Mouse (Mus musculus) embryonic facial prominence, embryonic 12.5 days (tissue): Measurements from ENCODE around the gene Egfr. TPM values are rescaled to one million over a fixed set of nuclear protein-coding genes. Genes with fewer than 3 reads are reported as not detected.

ENCODE experiments used
- ATAC-seq: fragments of 200-750 bp; cut with Nextera tagmentation; 2 replicates; pipeline ENCODE4 v1.8.0; 2017; ENCODE audit not compliant: insufficient number of reproducible peaks, insufficient read depth, low FRiP score, low TSS enrichment
- H3K27ac ChIP-seq: fragments of 300-500 bp; sonication (generic); 2 replicates; pipeline ENCODE4 v1.5.1; 2016; ENCODE audit warnings: mild to moderate bottlenecking
- H3K27me3 ChIP-seq: fragments of 300-500 bp; sonication (generic); 2 replicates; pipeline ENCODE4 v1.6.1; 2016; ENCODE audit warnings: mild to moderate bottlenecking, moderate library complexity
- H3K36me3 ChIP-seq: fragments of 300-500 bp; sonication (generic); 2 replicates; pipeline ENCODE4 v1.6.1; 2016; ENCODE audit warnings: mild to moderate bottlenecking
- H3K4me1 ChIP-seq: fragments of 300-500 bp; sonication (generic); 2 replicates; pipeline ENCODE4 v1.6.1; 2016
- H3K4me2 ChIP-seq: fragments of 300-500 bp; sonication (generic); replicated peaks from 2 replicates; pipeline ENCODE4 v1.6.1; 2016; ENCODE audit warnings: mild to moderate bottlenecking, moderate library complexity
- H3K4me3 ChIP-seq: fragments of 300-500 bp; sonication (generic); 2 replicates; pipeline ENCODE4 v1.5.1; 2016; ENCODE audit warnings: mild to moderate bottlenecking
- H3K9ac ChIP-seq: fragments of 300-500 bp; sonication (generic); 2 replicates; pipeline ENCODE4 v1.6.1; 2016; ENCODE audit warnings: mild to moderate bottlenecking, moderate library complexity
- H3K9me3 ChIP-seq: fragments of 300-500 bp; sonication (generic); 2 replicates; pipeline ENCODE4 v1.6.1; 2016; ENCODE audit warnings: mild to moderate bottlenecking, moderate library complexity
- WGBS: fragments of 180-500 bp; shearing (Covaris S2); methylation state at CpG from one replicate; pipeline ENCODE4 v1.1.7; 2016; 5-methylcytosine and 5-hydroxymethylcytosine counted together
- polyA plus RNA-seq: library from polyadenylated mRNA; unstranded; fragments of >200 nt; fragmentation: Nextera tagmentation; extraction: Ambion mirVana; gene quantifications from 2 replicates; pipeline ENCODE4 v1.2.1, GENCODE M21; 2016

The Egfr gene
- polyA plus RNA-seq, 1 experiment from 2014 or later, result 16.5 TPM

- 86% methylated on average over 3 of the region's 3 CpGs for WGBS
- Histone ChIP-seq H3K27me3 (no peaks in the 10 kb centered on the region), H3K9me3 (no peaks in the 10 kb centered on the region), H3K4me2 (no peak overlapping the region), H3K27ac (no peak overlapping the region), H3K4me3 (no peak overlapping the region), H3K9ac (no peak overlapping the region), H3K36me3 (no peaks in the 10 kb centered on the region), H3K4me1 (peaks cover 12% of the 10 kb centered on the region; the same call in 1 of the 2 replicates)
- no peak for ATAC-seq
Observed at GRCm38 (mm10) chr11:16838772-16839171, 86.8 kb downstream of the Egfr start.

GRCm38 (mm10) chr11:16842924-16843323 lies 90.9 kb downstream of the Egfr start:
- no peaks in the 10 kb centered on the region for H3K36me3 ChIP-seq
- no peak overlapping the region for H3K4me3 ChIP-seq
- no peaks in the 10 kb centered on the region for H3K9me3 ChIP-seq
- no peak overlapping the region for H3K4me2 ChIP-seq
- no peak overlapping the region for H3K9ac ChIP-seq
- peaks cover 20% of the 10 kb centered on the region; the same call in 1 of the 2 replicates for H3K4me1 ChIP-seq
- no peak for ATAC-seq
- H3K27ac ChIP-seq, result no peak overlapping the region
- 90% methylated on average over 3 of the region's 3 CpGs for WGBS
- no peaks in the 10 kb centered on the region for H3K27me3 ChIP-seq

DNA sequence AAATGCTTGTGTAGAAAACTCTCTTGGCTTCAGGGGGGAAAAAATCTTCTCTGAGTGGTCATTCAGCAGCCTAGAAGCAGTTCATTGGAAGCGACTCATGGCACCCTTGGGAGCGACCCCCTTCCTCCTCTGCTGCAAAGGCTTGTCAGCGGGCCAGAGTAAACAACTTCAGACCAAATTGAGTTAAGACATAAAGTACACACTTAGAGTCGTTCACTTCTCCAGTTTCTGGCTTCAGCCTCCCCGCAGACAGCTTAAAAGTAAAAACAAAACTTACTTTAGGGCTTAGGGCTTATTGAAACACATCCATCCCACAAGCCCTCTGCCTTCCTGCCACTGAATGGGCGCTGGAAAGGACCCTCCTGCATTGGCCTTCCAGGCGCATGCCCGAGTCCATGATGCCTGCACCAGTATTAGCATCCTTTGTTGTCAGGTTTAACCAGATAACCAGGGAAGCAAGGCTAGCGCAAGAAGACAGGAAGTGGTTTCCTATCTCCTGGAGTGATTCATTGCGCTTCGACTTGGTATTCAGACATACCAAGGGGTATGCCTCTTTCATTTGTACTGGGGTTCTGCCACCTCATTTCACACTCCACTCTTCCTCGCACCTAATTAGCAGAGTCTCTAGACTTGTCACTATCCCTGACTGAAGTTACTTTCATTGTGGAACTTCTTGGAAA lies 92.0 kb downstream of the Egfr start:
- Histone ChIP-seq H3K9me3 (no peaks in the 10 kb centered on the region), H3K4me3 (no peak overlapping the region), H3K27ac (peak overlapping the region; percentile 77), H3K9ac (no peak overlapping the region), H3K27me3 (no peaks in the 10 kb centered on the region), H3K4me2 (no peak overlapping the region), H3K36me3 (no peaks in the 10 kb centered on the region), H3K4me1 (peaks cover 20% of the 10 kb centered on the region; the same call in 1 of the 2 replicates)
- 44% methylated on average over 12 of the region's 12 CpGs for WGBS
- peak; percentile 69; the same call in 1 of the 2 replicates for ATAC-seq

GRCm38 (mm10) chr11:16848881-16849280 lies 96.9 kb downstream of the Egfr start:
- Histone ChIP-seq H3K4me3 (no peak overlapping the region), H3K4me1 (peaks cover 7% of the 10 kb centered on the region; the same call in 1 of the 2 replicates), H3K9ac (no peak overlapping the region), H3K27me3 (no peaks in the 10 kb centered on the region), H3K9me3 (no peaks in the 10 kb centered on the region), H3K4me2 (no peak overlapping the region), H3K27ac (no peak overlapping the region), H3K36me3 (no peaks in the 10 kb centered on the region)
- no peak for ATAC-seq
- WGBS, result 59% methylated on average over 6 of the region's 6 CpGs

DNA sequence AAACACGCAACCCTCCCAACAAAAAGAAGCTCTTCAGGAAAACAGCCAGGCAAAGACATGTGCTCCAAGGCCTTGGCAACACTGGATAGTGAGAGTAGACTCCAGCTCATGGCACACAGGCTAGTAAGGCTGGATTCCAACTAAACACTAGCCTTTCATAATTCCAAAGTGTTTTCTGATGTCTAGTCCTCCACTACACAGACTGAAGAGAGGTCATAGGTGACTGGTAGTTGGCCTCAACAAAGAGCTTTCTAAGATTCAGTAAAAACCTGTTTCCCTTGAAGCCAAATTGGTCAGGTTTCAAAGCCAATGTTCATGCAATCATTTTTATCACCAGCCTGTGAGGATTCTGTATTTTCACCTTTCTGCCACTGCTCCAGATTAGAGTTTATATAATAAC lies 99.4 kb downstream of the Egfr start:
- H3K9ac ChIP-seq, result no peak overlapping the region
- no peak overlapping the region for H3K27ac ChIP-seq
- H3K9me3 ChIP-seq, result no peaks in the 10 kb centered on the region
- 100% methylated on average over 1 of the region's 1 CpGs for WGBS
- no peaks in the 10 kb centered on the region for H3K36me3 ChIP-seq
- H3K4me2 ChIP-seq, result no peak overlapping the region
- no peaks in the 10 kb centered on the region for H3K27me3 ChIP-seq
- no peaks in the 10 kb centered on the region; the same call in 1 of the 2 replicates for H3K4me1 ChIP-seq
- H3K4me3 ChIP-seq, result no peak overlapping the region
- no peak for ATAC-seq

DNA sequence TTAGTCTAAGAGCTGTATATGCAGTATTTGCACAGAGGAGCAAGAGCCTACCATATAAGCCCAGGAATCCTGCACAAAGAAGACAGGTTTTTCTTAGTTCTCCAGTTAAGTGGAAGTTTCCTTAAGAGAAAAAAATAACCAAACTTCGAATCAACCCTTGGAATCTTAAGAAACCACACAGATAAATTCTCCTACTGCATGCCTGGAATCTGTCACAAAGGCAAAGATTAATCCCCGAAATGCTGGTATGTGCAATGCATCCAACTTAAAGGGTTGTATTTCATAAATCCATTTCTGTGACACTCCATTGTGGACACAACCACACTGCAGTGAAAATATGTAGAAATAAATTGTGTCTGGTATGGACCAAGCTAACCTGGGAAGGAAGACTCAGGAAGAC lies 102.1 kb downstream of the Egfr start:
- Histone ChIP-seq H3K4me2 (no peak overlapping the region), H3K27me3 (no peaks in the 10 kb centered on the region), H3K9me3 (no peaks in the 10 kb centered on the region), H3K36me3 (no peaks in the 10 kb centered on the region), H3K4me3 (no peak overlapping the region), H3K9ac (no peak overlapping the region), H3K4me1 (no peaks in the 10 kb centered on the region; the same call in 1 of the 2 replicates), H3K27ac (no peak overlapping the region)
- 63% methylated on average over 2 of the region's 2 CpGs for WGBS
- ATAC-seq, result no peak

GRCm38 (mm10) chr11:16857346-16857745 lies 105.3 kb downstream of the Egfr start:
- Histone ChIP-seq H3K4me2 (no peak overlapping the region), H3K4me1 (no peaks in the 10 kb centered on the region), H3K9me3 (no peaks in the 10 kb centered on the region), H3K4me3 (no peak overlapping the region), H3K27ac (no peak overlapping the region), H3K9ac (no peak overlapping the region), H3K27me3 (no peaks in the 10 kb centered on the region), H3K36me3 (no peaks in the 10 kb centered on the region)
- no peak for ATAC-seq
- WGBS, result 83% methylated on average over 2 of the region's 2 CpGs

DNA sequence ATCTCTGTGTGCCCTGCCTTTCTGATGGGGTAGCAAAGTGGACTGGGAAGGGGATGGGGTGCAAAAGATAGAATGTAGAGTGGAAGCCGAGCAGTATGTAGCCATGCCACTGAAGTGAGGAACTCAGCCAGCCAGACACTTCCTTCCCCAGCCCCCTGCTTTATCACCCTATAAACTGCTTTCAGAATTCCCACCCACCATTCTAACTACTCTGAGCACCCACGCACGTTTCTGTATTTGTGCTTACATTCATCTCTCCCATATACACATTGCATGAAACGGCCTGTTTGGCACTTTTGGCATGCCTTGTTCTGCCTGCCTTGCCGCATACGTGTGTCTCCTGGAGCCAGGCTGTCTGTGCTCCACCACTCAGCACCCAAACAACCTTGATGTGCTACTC lies 109.0 kb downstream of the Egfr start:
- Histone ChIP-seq H3K4me3 (no peak overlapping the region), H3K27me3 (no peaks in the 10 kb centered on the region), H3K9ac (no peak overlapping the region), H3K27ac (no peak overlapping the region), H3K4me2 (no peak overlapping the region), H3K36me3 (no peaks in the 10 kb centered on the region), H3K4me1 (no peaks in the 10 kb centered on the region), H3K9me3 (no peaks in the 10 kb centered on the region)
- 79% methylated on average over 6 of the region's 6 CpGs for WGBS
- ATAC-seq, result no peak

GRCm38 (mm10) chr11:16863547-16863946 lies 111.5 kb downstream of the Egfr start:
- Histone ChIP-seq H3K27ac (no peak overlapping the region), H3K36me3 (no peaks in the 10 kb centered on the region), H3K9me3 (no peaks in the 10 kb centered on the region), H3K9ac (no peak overlapping the region), H3K4me2 (no peak overlapping the region), H3K4me1 (no peaks in the 10 kb centered on the region), H3K27me3 (no peaks in the 10 kb centered on the region), H3K4me3 (no peak overlapping the region)
- no peak for ATAC-seq

DNA sequence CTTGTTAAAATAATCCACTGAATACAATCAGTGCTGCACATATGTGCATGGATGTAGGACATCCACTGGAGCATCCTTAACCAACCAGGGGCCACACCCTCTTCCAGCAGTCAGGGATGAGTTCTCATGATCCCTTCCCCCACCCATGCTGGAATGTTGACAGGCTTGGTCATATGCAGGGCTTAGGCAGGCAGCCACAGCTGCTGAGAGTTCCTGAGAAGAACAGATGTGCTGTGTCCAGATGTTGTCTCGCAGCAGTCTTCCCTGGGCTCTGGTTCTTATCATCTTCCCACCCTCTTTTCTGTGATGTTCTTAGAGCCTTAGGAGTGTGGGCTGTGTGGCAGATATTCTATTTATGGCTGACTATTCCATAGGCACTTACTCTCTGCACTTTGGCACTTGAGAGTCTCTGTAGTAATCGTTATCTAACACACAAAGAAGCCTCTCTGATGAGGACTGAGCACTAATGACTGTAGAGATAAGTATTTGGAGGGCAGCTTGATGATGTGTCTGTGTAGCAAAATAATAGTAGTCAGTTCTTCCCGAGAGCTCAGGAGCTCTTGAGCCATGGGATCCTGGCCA lies 113.1 kb downstream of the Egfr start:
- Histone ChIP-seq H3K9ac (no peak overlapping the region), H3K27me3 (no peaks in the 10 kb centered on the region), H3K36me3 (no peaks in the 10 kb centered on the region), H3K9me3 (no peaks in the 10 kb centered on the region), H3K4me1 (no peaks in the 10 kb centered on the region), H3K27ac (no peak overlapping the region), H3K4me3 (no peak overlapping the region), H3K4me2 (no peak overlapping the region)
- WGBS, result 69% methylated on average over 3 of the region's 3 CpGs
- no peak for ATAC-seq

DNA sequence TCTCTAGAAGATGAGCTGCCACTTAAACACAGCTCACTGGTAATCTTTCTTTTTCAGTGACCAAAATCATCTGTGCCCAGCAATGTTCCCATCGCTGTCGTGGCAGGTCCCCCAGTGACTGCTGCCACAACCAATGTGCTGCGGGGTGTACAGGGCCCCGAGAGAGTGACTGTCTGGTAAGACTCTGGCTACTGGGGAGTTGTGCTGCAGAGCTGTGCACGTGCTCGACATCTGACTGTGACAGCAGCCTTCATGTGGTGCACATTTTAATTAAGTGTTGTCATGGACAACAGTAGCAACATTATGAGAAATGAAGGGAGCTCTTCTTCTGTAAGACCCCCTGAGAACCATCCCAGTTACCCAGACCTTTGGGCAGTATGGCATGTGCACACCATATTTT lies 116.0 kb downstream of the Egfr start:
- Histone ChIP-seq H3K4me1 (no peaks in the 10 kb centered on the region), H3K4me2 (no peak overlapping the region), H3K9me3 (no peaks in the 10 kb centered on the region), H3K4me3 (no peak overlapping the region), H3K27me3 (no peaks in the 10 kb centered on the region), H3K27ac (no peak overlapping the region), H3K9ac (no peak overlapping the region), H3K36me3 (no peaks in the 10 kb centered on the region)
- 70% methylated on average over 6 of the region's 6 CpGs for WGBS
- no peak for ATAC-seq

GRCm38 (mm10) chr11:16869506-16869905 lies 117.5 kb downstream of the Egfr start:
- Histone ChIP-seq H3K9me3 (no peaks in the 10 kb centered on the region), H3K27me3 (no peaks in the 10 kb centered on the region), H3K36me3 (no peaks in the 10 kb centered on the region), H3K4me1 (no peaks in the 10 kb centered on the region), H3K4me3 (no peak overlapping the region), H3K4me2 (no peak overlapping the region), H3K9ac (no peak overlapping the region), H3K27ac (no peak overlapping the region)
- no peak for ATAC-seq
- 71% methylated on average over 2 of the region's 2 CpGs for WGBS
